Mouse (Mus musculus) MEL (cell line): Measurements from ENCODE around the gene Unc79. TPM values are rescaled to one million over a fixed set of nuclear protein-coding genes. Genes with fewer than 3 reads are reported as not detected.

ENCODE experiments used
- DNase-seq: peaks from one replicate; pipeline ENCODE4 v3.0.0; 2011; ENCODE audit warnings: low read depth, low spot score
- H3K27ac ChIP-seq: 2 replicates; pipeline ENCODE4 v1.5.1; 2012; ENCODE audit warnings: low read depth, mild to moderate bottlenecking, control low read depth, low read length, moderate library complexity; ENCODE audit not compliant: control insufficient read depth
- H3K27me3 ChIP-seq, 2 experiments: fragments of 150-350 bp in 1 of 2; sonication (generic) in 1 of 2; 2 replicates each; pipeline ENCODE4 v1.6.1; 2012; ENCODE audit warnings: low read length in 2 of 2, mild to moderate bottlenecking in 2 of 2, improper control_type of control experiment in 1 of 2, moderate library complexity in 1 of 2; ENCODE audit not compliant: insufficient read depth in 2 of 2, control insufficient read depth in 1 of 2
- H3K36me3 ChIP-seq, 2 experiments: 2 replicates each; pipeline ENCODE4 v1.6.1; 2012 to 2014; ENCODE audit warnings: low read length in 2 of 2, improper control_type of control experiment in 1 of 2, inconsistent platforms in 1 of 2, mild to moderate bottlenecking in 1 of 2; ENCODE audit not compliant: insufficient read depth in 2 of 2, control insufficient read depth in 1 of 2
- H3K4me1 ChIP-seq, 2 experiments: fragments of 150-350 bp in 1 of 2; sonication (generic) in 1 of 2; 2 replicates each; pipeline ENCODE4 v1.6.1; 2012; ENCODE audit warnings: low read length in 2 of 2, improper control_type of control experiment in 1 of 2, mild to moderate bottlenecking in 1 of 2; ENCODE audit not compliant: insufficient read depth in 2 of 2, control insufficient read depth in 1 of 2
- H3K4me3 ChIP-seq, 2 experiments: fragments of 150-350 bp in 1 of 2; sonication (generic) in 1 of 2; 2 replicates each; pipeline ENCODE4 v1.5.1; 2012; ENCODE audit warnings: low read depth in 2 of 2, low read length in 2 of 2, mild to moderate bottlenecking in 2 of 2, moderate library complexity in 2 of 2, control low read depth in 1 of 2, improper control_type of control experiment in 1 of 2; ENCODE audit not compliant: control insufficient read depth in 1 of 2, insufficient read depth in 1 of 2
- H3K79me2 ChIP-seq: 2 replicates; pipeline ENCODE4 v1.6.1; 2012; ENCODE audit warnings: mild to moderate bottlenecking, low read length, moderate library complexity; ENCODE audit not compliant: control insufficient read depth, poor library complexity, insufficient read depth
- H3K9ac ChIP-seq: 2 replicates; pipeline ENCODE4 v1.6.1; 2012; ENCODE audit warnings: low read depth, mild to moderate bottlenecking, control low read depth, low read length, moderate library complexity; ENCODE audit not compliant: control insufficient read depth, poor library complexity, severe bottlenecking
- H3K9me3 ChIP-seq: fragments of 150-350 bp; sonication (generic); replicated peaks from 2 replicates; pipeline ENCODE4 v1.6.1; 2012; ENCODE audit warnings: mild to moderate bottlenecking, low read length, improper control_type of control experiment, moderate library complexity; ENCODE audit not compliant: insufficient read depth
- BHLHE40 ChIP-seq: IDR thresholded peaks from 2 replicates; pipeline ENCODE4 v1.6.1; 2012; ENCODE audit warnings: low read depth, mild to moderate bottlenecking, inconsistent platforms, low read length, improper control_type of control experiment, borderline replicate concordance
- CHD1 ChIP-seq: IDR thresholded peaks from 2 replicates; pipeline ENCODE4 v1.6.1; 2012; ENCODE audit warnings: low read depth, mild to moderate bottlenecking, inconsistent platforms, low read length, improper control_type of control experiment
- ELF1 ChIP-seq: IDR thresholded peaks from 2 replicates; pipeline ENCODE4 v1.6.1; 2014; ENCODE audit warnings: low read depth, mild to moderate bottlenecking, inconsistent platforms, low read length, improper control_type of control experiment, moderate library complexity
- EP300 ChIP-seq, 2 experiments: IDR thresholded peaks; 2 replicates each; pipeline ENCODE4 v1.6.1; 2011; ENCODE audit warnings: improper control_type of control experiment in 2 of 2, low read length in 2 of 2, low read depth in 1 of 2, mild to moderate bottlenecking in 1 of 2
- ETS1 ChIP-seq: IDR thresholded peaks from 2 replicates; pipeline ENCODE4 v1.6.1; 2012; ENCODE audit warnings: low read depth, mild to moderate bottlenecking, inconsistent platforms, low read length, improper control_type of control experiment, moderate library complexity
- GATA1 ChIP-seq: IDR thresholded peaks from 2 replicates; pipeline ENCODE4 v1.6.1; 2011; ENCODE audit warnings: low read depth, low read length, improper control_type of control experiment
- HCFC1 ChIP-seq: IDR thresholded peaks from 2 replicates; pipeline ENCODE4 v1.6.1; 2012; ENCODE audit warnings: low read depth, mild to moderate bottlenecking, inconsistent platforms, low read length, improper control_type of control experiment, moderate library complexity
- JUND ChIP-seq: IDR thresholded peaks from 2 replicates; pipeline ENCODE4 v1.6.1; 2011; ENCODE audit warnings: low read depth, mild to moderate bottlenecking, improper control_type of control experiment, low read length
- MEF2A ChIP-seq: IDR thresholded peaks from 2 replicates; pipeline ENCODE4 v1.6.1; 2014; ENCODE audit warnings: low read depth, mild to moderate bottlenecking, inconsistent platforms, low read length, improper control_type of control experiment; ENCODE audit not compliant: poor library complexity, insufficient replicate concordance, severe bottlenecking; ENCODE audit errors: extremely low read depth
- MXI1 ChIP-seq: IDR thresholded peaks from 2 replicates; pipeline ENCODE4 v1.6.1; 2011; ENCODE audit warnings: mild to moderate bottlenecking, low read depth, low read length, improper control_type of control experiment
- MYB ChIP-seq: IDR thresholded peaks from 2 replicates; pipeline ENCODE4 v1.6.1; 2011; ENCODE audit warnings: mild to moderate bottlenecking, low read depth, low read length, improper control_type of control experiment
- MYC ChIP-seq: IDR thresholded peaks from 2 replicates; pipeline ENCODE4 v1.6.1; 2011; ENCODE audit warnings: low read depth, mild to moderate bottlenecking, low read length, improper control_type of control experiment, moderate library complexity
- NELFE ChIP-seq: IDR thresholded peaks from 2 replicates; pipeline ENCODE4 v1.6.1; 2011; ENCODE audit warnings: low read depth, low read length, improper control_type of control experiment
- POLR2A ChIP-seq, 2 experiments: IDR thresholded peaks; 2 replicates each; pipeline ENCODE4 v1.6.1; 2011 to 2012; ENCODE audit warnings: low read length in 2 of 2, mild to moderate bottlenecking in 2 of 2, control low read depth in 1 of 2, improper control_type of control experiment in 1 of 2, low read depth in 1 of 2, moderate library complexity in 1 of 2; ENCODE audit not compliant: control insufficient read depth in 1 of 2, insufficient read depth in 1 of 2, poor library complexity in 1 of 2
- POLR2AphosphoS2 ChIP-seq: IDR thresholded peaks from 2 replicates; pipeline ENCODE4 v1.6.1; 2011; ENCODE audit warnings: low read length, improper control_type of control experiment
- POLR2AphosphoS5 ChIP-seq: IDR thresholded peaks from 2 replicates; pipeline ENCODE4 v1.6.1; 2012; ENCODE audit warnings: low read depth, borderline replicate concordance, mild to moderate bottlenecking, inconsistent platforms, low read length, moderate library complexity, mixed read lengths
- RAD21 ChIP-seq: IDR thresholded peaks from 2 replicates; pipeline ENCODE4 v1.6.1; 2011; ENCODE audit warnings: mild to moderate bottlenecking, low read depth, low read length, improper control_type of control experiment
- RCOR1 ChIP-seq: IDR thresholded peaks from 2 replicates; pipeline ENCODE4 v1.6.1; 2012; ENCODE audit warnings: low read depth, mild to moderate bottlenecking, inconsistent platforms, low read length, improper control_type of control experiment
- SMC3 ChIP-seq: IDR thresholded peaks from 2 replicates; pipeline ENCODE4 v1.6.1; 2011; ENCODE audit warnings: low read depth, low read length, improper control_type of control experiment
- TAL1 ChIP-seq: IDR thresholded peaks from 2 replicates; pipeline ENCODE4 v1.6.1; 2012; ENCODE audit warnings: mild to moderate bottlenecking, inconsistent platforms, low read length, moderate library complexity, mixed read lengths
- TBP ChIP-seq: IDR thresholded peaks from 2 replicates; pipeline ENCODE4 v1.8.0; 2011; ENCODE audit warnings: low read depth, low read length, improper control_type of control experiment
- TCF12 ChIP-seq: IDR thresholded peaks from 2 replicates; pipeline ENCODE4 v1.6.1; 2014; ENCODE audit warnings: low read depth, mild to moderate bottlenecking, inconsistent platforms, low read length, improper control_type of control experiment, moderate library complexity
- UBTF ChIP-seq: IDR thresholded peaks from 2 replicates; pipeline ENCODE4 v1.6.1; 2012; ENCODE audit warnings: low read depth, mild to moderate bottlenecking, inconsistent platforms, low read length, improper control_type of control experiment, moderate library complexity, borderline replicate concordance; ENCODE audit not compliant: insufficient read depth
- USF1 ChIP-seq: IDR thresholded peaks from 2 replicates; pipeline ENCODE4 v1.6.1; 2014; ENCODE audit warnings: low read depth, mild to moderate bottlenecking, inconsistent platforms, low read length, improper control_type of control experiment, moderate library complexity
- USF2 ChIP-seq, 2 experiments: IDR thresholded peaks; 2 replicates each; pipeline ENCODE4 v1.6.1; 2011 to 2012; ENCODE audit warnings: improper control_type of control experiment in 2 of 2, low read length in 2 of 2, borderline replicate concordance in 1 of 2, inconsistent platforms in 1 of 2, low read depth in 1 of 2, mild to moderate bottlenecking in 1 of 2; ENCODE audit not compliant: insufficient read depth in 1 of 2
- ZKSCAN1 ChIP-seq: IDR thresholded peaks from 2 replicates; pipeline ENCODE4 v1.6.1; 2012; ENCODE audit warnings: low read depth, mild to moderate bottlenecking, inconsistent platforms, low read length, improper control_type of control experiment, moderate library complexity
- ZNF384 ChIP-seq: IDR thresholded peaks from 2 replicates; pipeline ENCODE4 v1.6.1; 2012; ENCODE audit warnings: low read depth, mild to moderate bottlenecking, inconsistent platforms, low read length, improper control_type of control experiment
- polyA plus RNA-seq, 2 experiments: library from polyadenylated mRNA; stranded (reverse) in 1 of 2; unstranded in 1 of 2; fragments of >175 nt in 1 of 2; fragments of >200 nt in 1 of 2; gene quantifications; 2 replicates each; pipeline versions ENCODE4 v1.2.1 to v1.2.4; 2012; ENCODE audit warnings: low replicate concordance in 2 of 2, low read depth in 1 of 2; ENCODE audit not compliant: insufficient read length in 2 of 2, insufficient read depth in 1 of 2, missing spikeins in 1 of 2
- total RNA-seq: library from RNA; depleted of rRNA; stranded (reverse); fragments of 300-350 nt; gene quantifications from 2 replicates; pipeline ENCODE4 v1.2.3, GENCODE M21; 2012

Gene Unc79
- total and polyA plus RNA-seq, 3 experiments, result 0.01 TPM; not detected in 2

DNA sequence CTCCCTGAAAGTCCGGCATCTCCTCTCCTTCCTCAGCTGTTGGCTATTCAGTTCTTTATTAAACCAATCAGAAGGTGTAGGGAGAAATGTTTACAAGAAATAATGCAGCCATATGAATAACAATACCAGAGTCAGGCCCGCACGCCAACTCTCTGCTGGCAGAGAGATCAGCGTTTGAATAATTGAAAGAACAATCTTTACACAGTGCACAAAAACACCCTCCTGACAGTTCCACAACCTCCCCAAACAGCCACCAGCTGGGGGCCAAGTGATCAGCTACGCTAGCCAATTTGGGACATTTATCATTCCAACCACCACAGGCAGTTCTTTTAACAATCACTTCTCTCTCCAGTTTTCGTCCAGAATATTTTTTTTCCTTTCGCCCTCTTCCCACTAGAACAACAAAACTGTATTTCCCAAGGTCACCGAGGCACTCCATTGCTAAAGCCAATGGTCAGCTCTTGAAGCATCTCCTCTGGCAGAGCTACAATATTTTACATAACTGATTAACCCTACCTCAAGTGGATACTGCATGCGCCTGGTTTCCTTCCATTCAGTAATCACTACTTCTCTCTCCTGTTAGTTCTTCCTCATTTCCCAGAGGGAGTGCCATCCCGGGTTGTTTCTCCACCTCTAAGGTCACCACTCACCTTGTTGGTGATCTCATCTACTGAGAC is 169.0 kb downstream of the Unc79 start:
- no peak overlapping the region for H3K4me3 ChIP-seq
- H3K4me1 ChIP-seq, result no peaks in the 10 kb centered on the region
- H3K9me3 ChIP-seq, result no peaks in the 10 kb centered on the region
- H3K36me3 ChIP-seq, result no peaks in the 10 kb centered on the region
- no peak overlapping the region for H3K27ac ChIP-seq
- TF ChIP-seq ETS1 (no peak), BHLHE40 (no peak), TAL1 (no peak), ZNF384 (no peak), MXI1 (no peak), HCFC1 (no peak), USF2 (IDR thresholded peaks at IDR 0.05; ENCODE audit: borderline replicate concordance in 1 of 2, insufficient read depth in 1 of 2, low read depth in 1 of 2, low read length in 2 of 2) (no peak), MYB (no peak), USF1 (no peak), POLR2AphosphoS5 (no peak), RAD21 (no peak), ELF1 (no peak), JUND (no peak), CHD1 (no peak), TBP (no peak)
- H3K79me2 ChIP-seq, result no peaks in the 10 kb centered on the region
- no peak for DNase-seq
- H3K27me3 ChIP-seq, result no peaks in the 10 kb centered on the region
- H3K9ac ChIP-seq, result no peak overlapping the region

- TF ChIP-seq UBTF, result no peak
- TF ChIP-seq HCFC1, result no peak
- TF ChIP-seq POLR2A (IDR thresholded peaks at IDR 0.05; ENCODE audit: control insufficient read depth in 1 of 2, insufficient read depth in 1 of 2, low read depth in 1 of 2, low read length in 2 of 2, poor library complexity in 1 of 2), result no peak
- TF ChIP-seq TCF12, result no peak
- TF ChIP-seq ELF1, result no peak
- no peak for TF ChIP-seq RCOR1
- no peak for TF ChIP-seq MEF2A
- TF ChIP-seq POLR2AphosphoS5, result no peak
- no peak for TF ChIP-seq POLR2AphosphoS2
- no peak for TF ChIP-seq BHLHE40
- no peak for TF ChIP-seq ETS1
- TF ChIP-seq NELFE, result no peak
- TF ChIP-seq JUND, result no peak
- TF ChIP-seq GATA1, result no peak
- no peak for TF ChIP-seq MYC
- TF ChIP-seq TAL1, result no peak
- TF ChIP-seq SMC3, result no peak
- TF ChIP-seq MXI1, result no peak
- no peak for TF ChIP-seq EP300 (IDR thresholded peaks at IDR 0.05; ENCODE audit: low read depth in 1 of 2, low read length in 2 of 2)
- TF ChIP-seq ZKSCAN1, result no peak
- Histone ChIP-seq H3K79me2 (no peaks in the 10 kb centered on the region), H3K4me1 (no peaks in the 10 kb centered on the region), H3K27me3 (no peaks in the 10 kb centered on the region), H3K9ac (no peak overlapping the region), H3K27ac (no peak overlapping the region), H3K4me3 (no peak overlapping the region), H3K9me3 (no peaks in the 10 kb centered on the region), H3K36me3 (no peaks in the 10 kb centered on the region)
- no peak for DNase-seq
Observed at GRCm38 (mm10) chr12:103121928-103122327, 173.3 kb downstream of the Unc79 start.
